Mouse (Mus musculus) lung, postnatal 14 days (tissue): ENCODE measurements around the gene Plcl1.
"Not testable (repeated sequence)": the region's sequence is repeated elsewhere in the genome, so short reads cannot be mapped to it uniquely, and the experiment has no call there.

Experiments used
- DNase-seq: peaks from one replicate; pipeline ENCODE4 v3.0.0; 2021

Gene Plcl1

DNA sequence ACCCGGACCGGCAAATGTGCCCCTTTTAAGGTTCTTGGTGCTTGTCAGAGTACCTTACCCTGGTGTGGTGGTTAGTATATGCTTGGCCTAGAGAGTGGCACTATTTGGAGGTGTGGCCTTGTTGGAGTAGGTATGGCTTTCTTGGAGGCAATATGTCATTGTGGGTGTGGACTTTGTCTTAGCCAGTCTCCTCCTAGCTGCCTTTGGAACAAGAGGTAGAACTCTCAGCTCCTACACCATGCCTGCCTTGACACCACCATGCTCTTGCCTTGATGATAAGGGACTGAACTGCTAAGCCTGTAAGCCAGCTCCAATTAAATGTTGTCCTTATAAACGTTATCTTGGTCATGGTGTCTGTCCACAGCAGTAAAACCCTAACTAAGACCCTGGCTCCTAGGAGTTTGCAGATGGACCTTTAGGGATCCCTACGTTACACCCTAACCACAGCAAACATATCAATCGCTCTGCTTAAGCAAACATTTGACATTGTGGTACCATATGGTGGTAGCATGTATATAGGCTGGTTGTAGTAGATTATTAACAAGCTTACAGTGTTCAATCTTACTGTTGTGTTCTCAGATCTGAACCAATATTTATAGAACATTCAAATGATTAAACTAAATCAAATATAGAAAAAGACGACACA lies 39.4 kb downstream of the Plcl1 start:
- DNase-seq: no peak

GRCm38 (mm10) chr1:55445689-55446044 lies 39.9 kb downstream of the Plcl1 start:
- DNase-seq: no peak

GRCm38 (mm10) chr1:55446273-55446672 lies 40.6 kb downstream of the Plcl1 start:
- DNase-seq: no peak

- DNase-seq: no peak
These were observed 41.2 kb downstream of the Plcl1 start for GRCm38 (mm10) chr1:55446876-55447275.

- DNase-seq: no peak
These were observed 41.9 kb downstream of the Plcl1 start for GRCm38 (mm10) chr1:55447661-55448060.

DNA sequence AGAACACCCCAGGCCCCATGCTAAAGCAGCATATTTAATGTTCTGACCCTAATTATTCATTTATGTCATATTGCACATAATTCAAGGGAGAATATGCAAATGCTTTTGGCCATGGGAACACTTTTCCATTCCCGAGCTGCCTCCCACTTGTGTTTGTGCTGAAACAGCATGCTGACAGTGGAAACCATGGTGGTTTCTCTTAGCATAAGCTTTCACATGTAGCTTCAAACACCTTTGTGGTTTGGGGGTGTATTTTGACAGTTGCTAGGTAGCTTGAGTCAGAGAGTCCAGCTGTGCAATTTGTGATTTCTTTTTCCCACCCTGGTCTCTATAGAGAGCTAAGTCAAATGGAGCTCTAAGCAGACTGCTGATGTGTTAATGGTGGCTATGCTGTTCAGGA lies 42.4 kb downstream of the Plcl1 start:
- DNase-seq: no peak

DNA sequence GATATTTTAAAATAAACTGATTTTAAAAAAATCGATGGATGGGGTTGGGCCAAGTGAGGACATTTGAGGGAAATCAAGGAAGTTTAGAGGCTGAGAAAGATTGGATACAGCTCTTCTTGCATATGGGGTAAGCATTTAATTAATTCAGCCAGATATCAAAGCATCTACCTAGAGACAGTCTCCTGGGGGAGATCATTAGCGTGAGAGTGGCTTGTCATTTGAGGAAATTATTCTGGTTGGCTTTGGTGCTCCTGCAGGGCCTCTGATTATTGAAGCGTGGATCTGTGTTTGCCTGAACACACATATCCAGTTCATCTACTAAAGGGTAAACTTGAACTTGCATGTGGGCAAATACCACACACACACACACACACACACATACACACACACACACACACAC lies 44.1 kb downstream of the Plcl1 start:
- no peak for DNase-seq

DNA sequence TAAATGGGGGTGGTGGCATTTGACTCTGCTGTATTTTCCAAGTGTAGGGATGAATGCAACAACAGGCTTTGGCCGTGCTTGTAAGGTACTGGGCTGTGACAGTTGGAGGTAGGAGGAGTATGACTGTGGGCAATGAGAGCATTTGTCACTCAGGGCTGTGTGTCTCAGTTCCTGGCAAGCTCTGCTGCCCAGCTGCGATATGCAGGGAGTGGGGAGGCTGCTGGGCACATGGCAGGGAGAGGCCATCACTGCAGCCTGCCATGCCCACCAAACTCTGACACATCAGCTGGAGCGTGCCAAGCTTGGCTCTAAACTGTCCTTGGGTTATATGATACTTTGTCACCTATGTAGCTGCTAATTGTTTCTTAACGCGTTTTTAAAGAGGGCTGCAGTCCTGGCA lies 48.4 kb downstream of the Plcl1 start:
- DNase-seq: no peak

- DNase-seq: no peak
These were observed 56.6 kb downstream of the Plcl1 start for GRCm38 (mm10) chr1:55462301-55462700.

- DNase-seq: no peak
These were observed 68.0 kb downstream of the Plcl1 start for GRCm38 (mm10) chr1:55473756-55474155.

DNA sequence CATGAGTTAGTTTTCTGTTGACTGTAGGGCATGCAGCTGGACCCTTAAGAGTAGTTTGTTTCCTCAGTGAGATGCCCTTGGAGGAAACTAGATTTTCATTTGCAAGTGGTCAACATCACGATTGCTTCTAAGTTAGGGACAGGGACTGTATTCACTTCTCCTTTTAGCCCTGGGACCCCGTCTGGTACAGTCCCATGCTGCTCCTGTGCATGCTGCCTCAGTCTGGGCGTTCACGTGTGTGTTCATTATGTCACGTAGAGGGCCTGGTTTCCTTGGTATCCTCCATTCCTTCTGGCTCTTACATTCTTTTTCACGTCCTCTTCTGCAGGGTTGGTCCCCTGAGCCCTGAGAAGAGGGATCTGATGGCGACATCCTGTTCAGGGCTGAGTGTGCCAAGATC lies 69.3 kb downstream of the Plcl1 start:
- DNase-seq: no peak

DNA sequence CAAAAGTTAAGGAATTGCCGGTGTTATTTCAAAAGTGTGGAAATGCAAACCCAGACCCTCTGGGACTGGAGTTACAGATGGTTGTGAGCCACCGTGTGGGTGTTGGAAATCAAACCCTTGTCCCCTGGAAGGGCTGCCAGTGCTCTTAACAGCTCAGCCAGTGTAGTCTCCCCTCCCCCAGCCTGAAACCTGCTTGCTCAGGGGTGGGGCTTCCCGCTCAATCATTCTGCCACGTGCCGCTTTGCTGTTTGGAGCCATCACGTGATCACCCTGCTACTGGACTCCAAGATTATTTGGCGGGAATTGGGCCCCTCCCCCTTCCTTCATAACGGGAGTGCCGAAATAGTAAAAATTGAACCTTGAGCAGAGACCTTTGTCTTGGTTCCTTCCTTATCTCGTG lies 81.7 kb downstream of the Plcl1 start:
- DNase-seq: not testable (repeated sequence)

- DNase-seq: no peak
These were observed 82.5 kb downstream of the Plcl1 start for GRCm38 (mm10) chr1:55488261-55488660.

GRCm38 (mm10) chr1:55489355-55489754 lies 83.6 kb downstream of the Plcl1 start:
- DNase-seq: no peak

DNA sequence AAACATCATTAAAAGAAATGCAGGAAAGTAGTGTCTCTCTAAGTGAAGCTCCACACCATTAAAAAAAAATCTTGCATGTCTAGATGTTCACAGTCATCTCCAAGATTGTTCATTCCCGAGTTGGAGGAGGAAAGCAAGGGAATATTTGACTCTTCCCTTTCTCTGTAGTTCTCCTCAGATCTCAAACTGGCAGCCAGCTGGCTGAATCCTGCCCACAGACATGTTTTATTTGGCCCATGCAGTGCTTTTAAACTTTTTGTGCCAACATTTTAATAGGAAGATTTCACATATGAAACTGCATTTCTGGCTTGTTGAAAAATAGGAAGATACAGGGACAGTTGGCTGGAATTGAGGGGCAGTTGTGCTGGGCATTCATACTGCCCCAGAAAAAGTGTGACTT lies 94.2 kb downstream of the Plcl1 start:
- no peak for DNase-seq

DNA sequence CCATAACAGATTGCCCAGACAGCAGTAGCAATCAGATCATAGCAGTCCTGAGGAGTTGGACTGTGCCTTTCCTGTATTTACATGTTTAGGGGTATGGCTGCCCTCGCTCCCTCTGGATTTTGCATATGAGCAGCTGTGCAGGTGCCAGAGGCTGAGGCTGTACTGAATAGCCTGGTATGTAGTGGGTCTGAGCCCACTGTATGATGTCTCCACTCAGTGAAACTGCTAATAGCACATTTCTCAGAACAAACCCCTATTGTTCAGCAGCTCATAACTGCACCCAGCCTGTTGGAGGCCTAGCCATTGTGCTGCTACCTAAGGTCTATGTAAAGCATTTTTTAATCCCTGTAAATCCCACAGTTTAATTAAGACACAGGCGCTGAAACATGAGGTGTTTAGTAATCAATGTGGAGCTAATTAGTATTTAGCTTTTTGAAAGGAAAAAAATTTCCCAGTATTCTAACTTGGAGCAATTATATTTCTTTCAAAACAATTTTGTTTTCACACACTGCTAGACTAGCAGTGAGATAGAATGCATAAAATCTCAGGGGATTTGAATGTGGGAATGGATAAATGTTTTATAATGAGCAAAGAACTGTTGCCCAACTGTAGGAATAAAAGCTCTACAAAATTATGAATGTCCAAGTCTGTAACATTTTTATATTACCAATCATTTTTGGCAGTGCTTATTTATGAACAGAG lies 95.4 kb downstream of the Plcl1 start:
- no peak for DNase-seq

GRCm38 (mm10) chr1:55505811-55506210 lies 100.1 kb downstream of the Plcl1 start:
- no peak for DNase-seq

GRCm38 (mm10) chr1:55507061-55507460 lies 101.3 kb downstream of the Plcl1 start:
- DNase-seq: no peak

GRCm38 (mm10) chr1:55509587-55509986 lies 103.9 kb downstream of the Plcl1 start:
- no peak for DNase-seq

DNA sequence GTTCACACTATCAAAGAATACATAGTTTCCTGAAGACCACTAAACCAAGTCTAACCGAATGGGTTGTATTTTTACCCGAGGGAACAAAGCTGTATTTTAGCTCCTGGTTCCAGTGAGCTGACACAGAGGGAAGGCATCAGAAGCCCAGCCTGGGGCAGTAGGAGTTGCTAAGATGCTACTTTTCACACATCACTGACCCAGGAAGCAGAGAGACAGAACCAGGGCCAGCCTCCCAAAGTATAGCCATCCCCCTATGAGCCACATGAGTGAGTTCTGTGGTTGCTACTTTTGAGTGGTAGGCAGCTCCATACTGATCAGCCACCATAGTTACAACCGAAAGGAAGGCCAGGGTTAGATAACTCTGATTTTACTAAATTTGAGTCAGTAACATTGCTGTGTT lies 106.4 kb downstream of the Plcl1 start:
- no peak for DNase-seq

DNA sequence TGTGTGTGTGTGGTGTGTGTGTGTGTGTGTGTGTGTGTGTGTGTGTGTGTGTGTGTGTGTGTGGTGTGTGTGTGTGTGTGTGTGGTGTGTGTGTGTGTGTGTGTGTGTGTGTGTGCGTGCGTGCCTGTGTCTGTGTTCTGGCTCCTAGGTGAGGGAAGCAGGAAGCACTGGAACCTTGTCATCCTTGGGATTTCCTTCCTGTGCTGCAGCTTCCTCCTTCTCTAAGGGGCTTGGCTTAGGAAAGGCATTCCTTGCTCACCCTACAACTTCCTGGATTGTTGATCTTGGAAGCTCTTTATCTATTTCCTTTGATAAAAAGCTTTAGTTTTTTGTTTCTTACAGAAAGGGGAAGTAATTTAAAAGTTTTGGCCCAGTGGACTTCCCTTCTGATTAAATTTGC lies 107.1 kb downstream of the Plcl1 start:
- not testable (repeated sequence) for DNase-seq

DNA sequence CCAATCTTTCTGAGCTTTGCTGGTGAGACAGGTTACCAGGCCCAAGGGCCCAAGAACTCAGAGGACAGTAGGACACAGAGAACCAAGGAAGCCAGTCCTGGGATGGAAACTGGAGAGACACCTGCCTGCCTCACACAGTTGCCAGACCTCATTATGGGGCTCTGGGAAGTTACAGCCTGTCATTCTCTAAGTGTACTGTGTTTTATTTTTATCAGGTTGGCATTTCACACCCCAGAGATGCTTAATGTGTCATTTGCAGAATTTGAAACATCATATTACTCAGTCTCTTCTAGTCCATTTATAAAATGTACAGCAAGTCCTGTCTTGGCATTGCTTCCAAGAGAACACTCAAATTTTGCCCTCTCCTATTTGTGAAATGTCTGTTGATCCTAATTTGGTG lies 111.5 kb downstream of the Plcl1 start:
- DNase-seq: no peak

DNA sequence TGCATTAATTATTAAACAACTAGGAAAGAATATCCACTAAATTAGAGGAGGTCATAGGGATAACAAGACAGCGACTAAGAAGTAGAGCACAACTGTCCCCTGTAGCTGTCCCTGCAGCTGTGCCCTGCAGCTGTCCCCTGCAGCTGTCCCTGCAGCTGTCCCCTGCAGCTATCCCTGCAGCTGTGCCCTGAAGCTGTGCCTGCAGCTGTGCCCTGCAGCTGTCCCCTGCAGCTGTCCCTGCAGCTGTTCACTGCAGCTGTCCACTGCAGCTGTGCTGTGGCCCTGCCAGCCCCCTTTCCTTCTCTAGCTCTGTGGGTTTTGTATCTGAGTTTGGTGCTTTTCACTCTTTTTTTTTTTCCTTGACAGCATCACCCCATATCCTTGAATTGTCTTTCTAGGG lies 118.2 kb downstream of the Plcl1 start:
- DNase-seq: no peak

GRCm38 (mm10) chr1:55525100-55525499 lies 119.4 kb downstream of the Plcl1 start:
- DNase-seq: no peak

DNA sequence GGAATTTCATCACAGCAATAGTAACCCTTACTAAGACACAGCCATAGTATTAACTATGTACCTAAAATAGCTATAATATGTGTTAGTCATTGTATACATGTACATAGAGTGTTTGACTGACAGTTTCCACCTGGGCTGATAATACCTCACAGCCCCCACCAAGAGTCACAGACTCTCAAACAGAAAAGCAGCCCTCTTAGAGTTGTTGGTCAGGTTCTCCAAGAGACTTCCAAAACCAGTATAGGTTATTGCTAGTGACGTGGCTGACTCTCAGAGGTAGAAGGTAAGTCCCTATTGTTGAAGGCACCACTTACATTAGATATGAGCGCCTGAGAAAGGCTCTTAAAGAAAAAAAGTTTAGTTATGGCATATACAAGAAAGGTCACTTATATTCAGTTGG lies 120.0 kb downstream of the Plcl1 start:
- DNase-seq: no peak
